Mouse (Mus musculus): ENCODE data around the gene Stxbp2. TPM values are rescaled to one million over a fixed set of nuclear protein-coding genes. Genes with fewer than 3 reads are reported as not detected.

Stxbp2 gene
- total RNA-seq, 1 experiment from 2014 or later = 277 TPM

DNA sequence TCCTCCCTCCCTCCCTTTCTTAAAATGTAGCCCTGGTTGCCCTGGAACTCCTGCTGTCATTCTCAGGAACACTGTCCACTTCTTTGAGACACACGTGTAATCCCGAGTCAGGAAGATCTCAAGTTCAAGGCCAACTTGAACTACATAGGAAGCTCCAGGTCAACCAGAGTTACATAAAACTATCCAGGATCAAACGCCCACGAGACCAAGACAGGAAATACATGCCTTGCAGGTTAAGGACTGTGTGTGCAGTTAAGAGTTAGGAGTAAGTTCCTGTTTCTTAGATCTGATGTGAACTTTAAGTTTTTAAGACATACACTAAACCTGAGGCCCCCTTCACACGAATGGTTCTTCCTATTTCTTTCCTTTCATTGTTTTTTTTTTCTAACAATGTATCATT lies 3.8 kb upstream of the Stxbp2 start:
- ATAC-seq (ENCODE audit: extremely low read depth, insufficient number of reproducible peaks, low FRiP score, poor library complexity, severe bottlenecking) = no peak

DNA sequence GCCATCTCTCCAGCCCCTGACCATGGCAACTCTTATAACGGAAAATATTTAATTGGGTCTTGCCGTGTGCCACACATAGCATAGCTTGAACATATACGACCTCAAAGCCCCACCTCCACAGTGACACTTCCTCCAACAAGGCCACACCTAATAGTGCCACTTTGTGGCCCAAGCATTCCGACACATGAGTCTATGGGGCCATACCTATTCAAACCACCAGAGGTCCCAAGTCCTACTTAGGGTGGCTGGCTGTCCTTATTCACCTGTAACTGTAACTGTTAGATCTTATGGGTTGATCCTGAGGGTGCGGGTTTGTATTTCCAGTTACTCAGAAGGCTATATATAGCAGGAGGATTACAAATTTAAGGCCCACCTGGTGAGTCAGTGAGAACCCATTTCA lies 2.7 kb upstream of the Stxbp2 start:
- peak; percentile 57 for ATAC-seq (ENCODE audit: extremely low read depth, insufficient number of reproducible peaks, low FRiP score, poor library complexity, severe bottlenecking)

DNA sequence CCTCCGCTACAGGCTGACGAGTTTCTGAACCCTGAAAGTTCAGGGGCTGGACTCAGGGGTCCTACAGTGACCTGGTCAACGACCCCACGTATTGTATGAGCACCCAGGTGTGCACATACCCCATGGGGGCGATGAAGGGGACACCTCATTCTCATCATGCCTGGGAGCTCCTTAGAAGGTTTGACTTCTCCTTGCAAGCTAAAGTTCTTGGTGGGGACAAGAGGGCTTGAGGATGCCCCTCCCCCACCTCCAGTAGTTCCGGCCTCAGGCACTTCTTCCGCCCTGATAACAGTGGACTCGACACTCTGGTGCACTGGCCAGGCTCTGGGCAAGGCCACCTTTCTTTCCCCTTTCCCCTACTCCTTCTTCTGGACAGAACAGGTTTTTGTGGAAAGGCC lies 722 bp downstream of the Stxbp2 start:
- no peak for ATAC-seq (ENCODE audit: extremely low read depth, insufficient number of reproducible peaks, low FRiP score, poor library complexity, severe bottlenecking)

- ATAC-seq (ENCODE audit: extremely low read depth, insufficient number of reproducible peaks, low FRiP score, poor library complexity, severe bottlenecking) = peak; percentile 97
Measured at GRCm38 (mm10) chr8:3645804-3646203, 15.0 kb downstream of the Stxbp2 start.

- ATAC-seq (ENCODE audit: extremely low read depth, insufficient number of reproducible peaks, low FRiP score, poor library complexity, severe bottlenecking) = no peak
Measured at GRCm38 (mm10) chr8:3646824-3647531, 16.2 kb downstream of the Stxbp2 start.

- ATAC-seq (ENCODE audit: extremely low read depth, insufficient number of reproducible peaks, low FRiP score, poor library complexity, severe bottlenecking) = no peak
Measured at GRCm38 (mm10) chr8:3647561-3647960, 16.8 kb downstream of the Stxbp2 start.

GRCm38 (mm10) chr8:3648268-3648667 lies 17.5 kb downstream of the Stxbp2 start:
- no peak for ATAC-seq (ENCODE audit: extremely low read depth, insufficient number of reproducible peaks, low FRiP score, poor library complexity, severe bottlenecking)

DNA sequence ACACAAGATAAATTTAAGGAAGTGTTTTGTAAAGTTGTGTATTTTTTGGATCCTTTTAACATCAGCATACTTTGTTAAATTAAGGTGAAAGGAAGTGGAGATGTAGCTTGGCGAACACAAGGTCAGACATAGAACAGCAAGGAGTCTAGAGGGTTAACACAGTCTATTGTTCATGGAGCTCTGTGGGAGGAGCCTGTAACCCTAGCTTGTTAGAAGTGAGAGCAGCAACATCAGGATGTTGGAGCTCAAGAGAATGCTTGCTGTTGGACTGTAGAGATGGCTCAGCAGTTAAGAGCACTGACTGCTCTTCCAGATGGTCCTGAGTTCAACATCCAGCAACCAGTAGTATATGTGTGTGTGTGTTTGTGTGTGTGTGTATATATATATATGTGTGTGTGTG lies 18.2 kb downstream of the Stxbp2 start:
- ATAC-seq (ENCODE audit: extremely low read depth, insufficient number of reproducible peaks, low FRiP score, poor library complexity, severe bottlenecking) = no peak; the same call in 1 of the 2 replicates

DNA sequence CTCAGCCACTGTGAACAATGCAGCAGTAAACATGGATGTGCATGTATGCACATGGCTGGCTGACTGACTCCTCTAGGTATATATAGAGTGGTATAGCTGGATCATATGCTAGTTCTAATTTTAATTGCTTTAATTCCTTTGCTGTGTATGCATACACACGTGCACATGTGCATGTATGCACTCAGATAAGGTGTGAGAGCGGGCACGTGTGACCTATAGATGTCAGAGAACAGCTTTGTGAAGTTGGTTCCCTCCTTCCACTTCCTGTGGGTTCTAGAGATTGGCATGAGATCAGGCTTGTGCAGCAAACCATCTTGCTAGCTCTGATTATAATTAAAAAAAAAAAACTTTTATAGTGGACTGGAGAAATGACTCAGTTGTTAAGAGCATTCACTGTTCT lies 22.1 kb downstream of the Stxbp2 start:
- ATAC-seq (ENCODE audit: extremely low read depth, insufficient number of reproducible peaks, low FRiP score, poor library complexity, severe bottlenecking) = no peak

- no peak for ATAC-seq (ENCODE audit: extremely low read depth, insufficient number of reproducible peaks, low FRiP score, poor library complexity, severe bottlenecking)
Measured at GRCm38 (mm10) chr8:3654726-3655508, 24.2 kb downstream of the Stxbp2 start.

- ATAC-seq (ENCODE audit: extremely low read depth, insufficient number of reproducible peaks, low FRiP score, poor library complexity, severe bottlenecking) = no peak
Measured at GRCm38 (mm10) chr8:3655526-3655925, 24.8 kb downstream of the Stxbp2 start, which contains the start of gene Retn. Retn (plus strand) TSS chr8:3655770.

DNA sequence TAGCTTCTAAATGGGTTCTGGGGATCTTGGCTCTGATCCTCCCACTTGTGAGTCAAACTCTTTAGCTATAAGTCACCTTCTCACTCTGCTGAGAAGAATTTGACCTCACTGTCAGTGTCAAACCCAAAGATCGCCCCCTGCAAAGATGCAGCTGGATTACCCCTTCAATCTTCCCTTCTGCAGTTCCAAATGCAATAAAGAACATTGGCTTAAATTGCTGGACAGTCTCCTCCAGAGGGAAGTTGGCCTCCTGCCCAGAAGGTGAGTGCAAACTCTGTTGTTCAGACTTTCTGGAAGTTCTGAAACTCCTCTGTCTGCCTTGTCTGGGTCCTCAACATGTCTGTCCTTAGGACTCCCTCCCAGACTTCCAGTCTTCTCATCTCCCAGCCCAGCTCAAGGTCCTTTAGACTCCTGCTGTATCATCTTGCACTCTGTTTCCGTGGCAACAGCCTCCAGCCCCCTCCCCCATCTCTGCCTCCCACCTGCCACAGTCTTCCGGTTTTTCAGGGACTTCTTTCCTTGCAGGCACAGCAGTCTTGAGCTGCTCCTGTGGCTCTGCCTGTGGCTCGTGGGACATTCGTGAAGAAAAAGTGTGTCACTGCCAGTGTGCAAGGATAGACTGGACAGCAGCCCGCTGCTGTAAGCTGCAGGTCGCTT lies 26.1 kb downstream of the Stxbp2 start:
- no peak for ATAC-seq (ENCODE audit: extremely low read depth, insufficient number of reproducible peaks, low FRiP score, poor library complexity, severe bottlenecking)

GRCm38 (mm10) chr8:3660889-3661288 lies 30.1 kb downstream of the Stxbp2 start:
- peak; percentile 49 for ATAC-seq (ENCODE audit: extremely low read depth, insufficient number of reproducible peaks, low FRiP score, poor library complexity, severe bottlenecking)

GRCm38 (mm10) chr8:3664405-3664804 lies 33.6 kb downstream of the Stxbp2 start:
- peak; percentile 88 for ATAC-seq (ENCODE audit: extremely low read depth, insufficient number of reproducible peaks, low FRiP score, poor library complexity, severe bottlenecking)

DNA sequence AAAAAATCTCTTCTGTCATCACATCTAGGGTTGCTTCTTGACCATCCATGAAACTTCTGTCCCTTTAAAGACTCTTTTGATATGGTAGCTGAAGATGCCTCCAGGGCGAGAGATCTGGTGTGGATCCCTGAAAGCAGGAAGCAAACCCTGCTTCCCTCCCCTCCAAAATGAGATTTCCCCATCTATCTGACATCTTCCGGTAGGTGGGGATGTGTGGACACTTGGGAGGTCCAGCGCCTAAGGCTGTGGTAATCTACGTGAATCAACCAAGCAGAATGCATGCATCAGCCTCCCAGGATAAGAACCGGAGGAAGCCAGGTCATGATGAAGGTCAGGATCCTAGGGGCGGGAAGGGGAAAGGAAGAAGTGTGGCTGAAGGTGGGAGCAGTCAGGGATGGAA lies 34.8 kb downstream of the Stxbp2 start, which contains the start of gene Mcemp1:
Mcemp1 (plus strand) TSS at position 248 of the 400 bp plus-strand sequence.
- ATAC-seq (ENCODE audit: extremely low read depth, insufficient number of reproducible peaks, low FRiP score, poor library complexity, severe bottlenecking) = no peak

DNA sequence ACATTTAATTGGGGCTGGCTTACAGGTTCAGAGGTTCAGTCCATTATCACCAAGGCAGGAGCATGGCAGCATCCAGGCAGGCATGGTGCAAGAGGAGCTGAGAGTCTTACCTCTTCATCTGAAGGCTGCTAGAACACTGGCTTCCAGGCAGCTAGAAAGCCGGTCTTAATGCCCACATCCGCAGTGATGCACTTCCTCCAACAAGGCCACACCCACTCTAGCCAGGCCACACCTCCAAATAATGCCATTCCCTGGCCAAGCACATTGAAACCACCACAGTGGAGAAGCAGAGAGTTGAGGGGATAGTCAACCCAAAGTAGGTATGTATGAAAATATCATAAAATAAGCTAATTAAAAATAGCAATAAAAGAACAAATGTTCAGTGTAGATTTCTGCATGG lies 39.6 kb downstream of the Stxbp2 start:
- ATAC-seq (ENCODE audit: extremely low read depth, insufficient number of reproducible peaks, low FRiP score, poor library complexity, severe bottlenecking) = peak; percentile 69

DNA sequence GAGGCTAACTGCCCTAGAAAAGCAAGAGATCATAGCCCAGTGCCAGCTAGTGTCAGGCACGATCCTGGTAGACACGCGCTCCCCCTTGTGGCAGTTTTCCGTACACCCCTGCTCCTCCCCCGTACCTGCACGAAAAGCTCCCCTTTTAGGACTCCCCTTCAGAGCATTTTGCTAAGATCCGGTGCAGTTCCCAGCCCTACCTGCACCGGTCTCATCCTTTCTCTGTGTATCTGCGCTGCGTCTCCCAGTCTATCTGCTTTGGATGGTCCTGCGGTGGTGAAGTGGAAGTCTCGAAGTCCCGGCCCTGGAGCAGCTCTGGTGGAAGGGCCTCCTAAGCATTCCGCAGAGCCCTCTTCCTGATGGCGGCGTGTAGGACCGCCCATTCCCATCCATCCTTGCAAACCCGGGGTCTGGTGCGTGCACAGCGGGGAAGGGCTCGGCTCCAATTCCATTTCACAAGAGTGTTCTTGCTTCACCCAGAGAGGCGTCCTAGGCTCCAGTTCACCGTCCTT lies 41.3 kb downstream of the Stxbp2 start, which contains the start of gene Fcor:
Fcor (minus strand) TSS at position 383 of the 512 bp plus-strand sequence.
- peak; percentile 72 for ATAC-seq (ENCODE audit: extremely low read depth, insufficient number of reproducible peaks, low FRiP score, poor library complexity, severe bottlenecking)

DNA sequence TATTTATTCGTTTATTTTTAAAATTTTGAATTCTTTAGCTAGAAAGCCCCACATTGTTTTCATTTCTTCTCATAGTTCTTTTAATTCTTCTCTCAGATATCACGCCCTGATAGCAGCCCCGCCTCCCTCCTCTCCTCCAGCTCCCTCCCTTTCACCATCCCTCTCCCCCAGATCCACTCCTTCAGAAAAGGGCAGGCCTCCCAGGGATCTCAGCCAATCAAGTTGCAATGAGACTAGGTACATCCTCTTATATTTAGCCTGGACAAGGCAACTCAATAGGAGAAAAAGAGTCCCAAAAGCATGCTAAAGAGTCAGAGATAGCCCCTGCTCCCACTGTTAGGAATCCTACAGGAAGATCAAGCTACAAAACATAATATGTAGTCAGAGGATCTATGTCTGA lies 43.9 kb downstream of the Stxbp2 start:
- ATAC-seq (ENCODE audit: extremely low read depth, insufficient number of reproducible peaks, low FRiP score, poor library complexity, severe bottlenecking) = no peak
